Mouse (Mus musculus) retina, adult 2 months (tissue): Measurements from ENCODE around the gene Arhgap15.

ENCODE experiments used
- DNase-seq: peaks from one replicate; pipeline ENCODE4 v3.0.0-alpha.2; 2012; ENCODE audit warnings: low read depth, low spot score

Gene Arhgap15

DNA sequence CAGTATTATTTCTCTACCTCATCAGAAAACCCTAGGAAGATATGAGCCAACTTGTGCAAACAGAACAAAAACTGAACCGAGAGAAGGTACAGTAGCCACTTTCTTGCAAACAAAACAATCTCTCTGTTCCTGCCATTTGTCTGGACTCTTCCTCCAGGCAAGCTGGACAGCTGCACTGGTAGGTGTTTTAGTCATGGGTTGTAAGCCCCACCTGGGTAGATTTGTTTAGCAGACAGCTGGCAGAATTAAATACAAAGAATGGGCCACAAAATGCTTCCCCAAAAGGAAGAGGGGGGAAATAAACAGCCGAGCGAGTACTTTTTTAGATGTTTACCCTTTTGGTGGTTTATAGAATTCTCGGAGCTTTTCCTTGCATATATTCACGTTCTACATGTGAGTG lies 688.0 kb downstream of the Arhgap15 start:
- DNase-seq: no peak

DNA sequence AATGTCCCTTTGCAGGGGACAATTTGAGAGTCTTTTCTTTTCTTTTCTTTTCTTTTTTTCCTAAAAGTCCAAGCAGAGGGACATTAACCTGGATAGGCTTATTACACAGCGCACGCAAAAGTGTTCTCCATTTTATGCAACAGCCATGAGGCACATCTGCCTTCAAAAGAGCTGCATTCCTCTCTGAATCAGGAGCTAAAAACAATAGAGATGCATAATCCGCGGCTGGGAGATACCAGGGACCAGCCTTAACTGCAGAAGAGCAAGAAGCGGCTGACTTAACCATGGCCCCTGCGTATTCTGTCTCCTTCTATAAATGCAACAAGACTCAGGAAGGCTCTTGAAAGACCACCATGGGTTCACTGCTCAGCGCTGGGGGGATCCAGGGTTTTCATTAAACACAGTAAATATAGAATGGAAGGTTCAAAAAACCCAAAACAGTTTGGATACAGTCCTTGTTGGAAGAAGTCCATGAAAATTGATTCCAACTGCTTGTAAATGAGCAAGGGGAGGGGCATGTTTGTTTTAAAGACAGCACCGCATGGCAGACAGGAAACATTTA lies 689.0 kb downstream of the Arhgap15 start:
- DNase-seq: no peak

DNA sequence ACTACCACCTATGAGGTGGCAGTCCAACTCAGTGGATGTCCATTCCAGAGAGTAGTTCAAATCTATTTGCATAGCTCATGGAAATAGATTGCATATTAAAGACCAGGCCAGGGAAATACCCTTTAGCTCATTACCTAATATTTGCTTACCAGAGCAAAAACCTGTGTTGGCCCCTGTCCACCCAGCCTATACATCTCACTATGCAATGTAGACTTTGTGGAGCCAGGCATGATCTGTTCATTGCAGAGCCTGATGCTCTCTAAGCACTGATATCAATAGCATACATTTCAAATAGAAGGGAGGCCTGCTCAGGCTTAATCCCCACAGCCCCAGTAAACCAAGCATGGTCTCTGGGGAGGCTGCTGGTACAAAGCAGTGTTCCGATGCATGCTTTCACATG lies 689.4 kb downstream of the Arhgap15 start:
- no peak for DNase-seq

DNA sequence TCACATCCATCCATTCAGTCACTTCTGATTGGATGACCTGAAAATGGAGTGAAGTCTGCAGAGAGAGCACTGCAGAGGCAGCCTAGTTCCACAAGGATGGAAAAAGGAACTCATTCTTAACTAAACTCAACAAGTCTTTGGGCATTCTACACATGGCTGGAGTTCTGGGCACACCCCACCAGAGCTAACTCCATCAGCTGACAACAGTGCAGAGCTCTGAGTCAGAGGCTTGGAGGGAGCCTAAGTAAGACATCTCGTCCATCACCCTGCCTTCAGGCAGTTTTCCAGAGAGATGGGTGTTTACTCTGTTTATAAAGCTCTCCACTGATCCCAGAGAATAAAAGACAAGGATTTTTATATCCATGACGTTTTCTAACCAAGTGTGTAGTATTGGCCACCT lies 696.3 kb downstream of the Arhgap15 start:
- no peak for DNase-seq
